Mouse (Mus musculus) lung, postnatal 36 days (tissue): Measurements from ENCODE around the gene Hist1h3f.

Experiments
- DNase-seq: peaks from one replicate; pipeline ENCODE4 v3.0.0; 2022; ENCODE audit warnings: mixed read lengths

The Hist1h3f gene

GRCm38 (mm10) chr13:23518885-23519284, 25.0 kb upstream of the Hist1h3f start:
- DNase-seq, result peak; percentile 90

- DNase-seq, result peak; percentile 88
Measured at GRCm38 (mm10) chr13:23519416-23519815, 24.4 kb upstream of the Hist1h3f start.

DNA sequence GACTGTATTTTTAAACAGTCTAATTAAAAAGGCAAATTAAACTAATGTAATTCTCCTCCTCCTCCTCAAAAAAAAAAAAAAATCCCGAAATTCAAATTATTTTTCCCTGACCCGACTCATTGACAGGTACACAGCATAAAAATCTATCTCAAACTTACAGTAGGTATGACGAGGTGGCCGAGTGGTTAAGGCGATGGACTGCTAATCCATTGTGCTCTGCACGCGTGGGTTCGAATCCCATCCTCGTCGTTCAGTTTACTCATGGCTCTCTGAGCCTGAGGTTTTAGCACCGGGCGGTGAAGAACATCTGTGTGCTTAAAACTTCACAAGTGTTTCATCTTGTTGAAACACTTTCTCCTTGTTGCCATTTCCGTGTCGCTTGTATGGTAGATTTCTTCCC, 22.1 kb upstream of the Hist1h3f start:
- DNase-seq, result peak; percentile 90

GRCm38 (mm10) chr13:23523976-23524375, 19.9 kb upstream of the Hist1h3f start:
- no peak for DNase-seq

GRCm38 (mm10) chr13:23524654-23525053, 19.2 kb upstream of the Hist1h3f start:
- peak; percentile 71 for DNase-seq

GRCm38 (mm10) chr13:23525901-23526300, 18.0 kb upstream of the Hist1h3f start:
- no peak for DNase-seq

DNA sequence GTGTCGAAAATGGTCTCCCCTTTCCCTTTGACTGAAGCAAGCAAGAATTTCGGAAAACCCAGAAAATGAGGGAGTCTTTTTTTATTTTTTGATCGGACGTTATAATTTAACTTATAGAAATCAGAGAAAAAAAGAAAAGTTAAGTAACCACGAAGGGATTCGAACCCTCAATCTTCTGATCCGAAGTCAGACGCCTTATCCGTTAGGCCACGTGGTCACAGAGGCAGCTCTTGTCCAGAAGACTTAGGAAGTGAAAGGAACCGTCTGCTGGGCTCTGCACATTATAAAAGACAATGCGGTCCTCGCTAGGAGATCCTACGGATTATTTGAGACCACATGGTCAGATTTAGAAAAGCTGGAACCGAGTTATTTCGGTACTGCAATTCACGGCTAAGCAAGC, 17.5 kb upstream of the Hist1h3f start:
- peak; percentile 96 for DNase-seq

- no peak for DNase-seq
Measured at GRCm38 (mm10) chr13:23529005-23529404, 14.8 kb upstream of the Hist1h3f start.

DNA sequence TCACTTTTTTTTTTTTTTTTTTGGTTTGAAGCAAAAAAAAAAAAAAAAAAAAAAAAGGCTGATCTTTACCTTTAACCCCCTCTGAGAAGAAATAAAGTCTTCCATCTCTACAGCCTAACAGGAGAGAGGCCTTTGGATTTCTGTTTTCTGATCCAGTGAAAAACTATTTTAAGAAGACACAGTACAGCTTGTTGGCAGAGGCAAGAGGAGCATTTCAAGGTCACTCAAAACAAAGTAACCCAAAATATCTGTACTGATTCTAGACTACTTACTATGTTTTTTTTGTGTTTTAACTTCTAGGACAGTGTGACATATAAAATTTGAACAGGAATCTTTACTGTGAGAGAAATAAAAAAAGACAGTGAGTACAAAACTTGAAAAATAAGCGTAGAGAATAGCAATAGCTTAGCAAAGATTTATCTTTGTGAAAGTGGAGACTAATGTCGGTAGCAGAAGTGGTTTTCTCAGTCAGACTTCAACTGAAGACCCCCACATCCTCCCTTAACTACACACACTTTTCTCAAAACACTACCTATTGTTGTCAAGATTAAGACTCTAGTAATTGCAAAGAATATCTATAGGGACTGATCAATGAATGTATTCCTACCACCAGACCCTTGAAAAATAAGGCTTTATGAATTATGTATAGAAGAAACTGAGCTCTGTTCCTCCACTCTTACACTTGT, 14.2 kb upstream of the Hist1h3f start:
- DNase-seq, result no peak

- DNase-seq, result peak; percentile 84
Measured at GRCm38 (mm10) chr13:23530181-23530900, 13.5 kb upstream of the Hist1h3f start.

DNA sequence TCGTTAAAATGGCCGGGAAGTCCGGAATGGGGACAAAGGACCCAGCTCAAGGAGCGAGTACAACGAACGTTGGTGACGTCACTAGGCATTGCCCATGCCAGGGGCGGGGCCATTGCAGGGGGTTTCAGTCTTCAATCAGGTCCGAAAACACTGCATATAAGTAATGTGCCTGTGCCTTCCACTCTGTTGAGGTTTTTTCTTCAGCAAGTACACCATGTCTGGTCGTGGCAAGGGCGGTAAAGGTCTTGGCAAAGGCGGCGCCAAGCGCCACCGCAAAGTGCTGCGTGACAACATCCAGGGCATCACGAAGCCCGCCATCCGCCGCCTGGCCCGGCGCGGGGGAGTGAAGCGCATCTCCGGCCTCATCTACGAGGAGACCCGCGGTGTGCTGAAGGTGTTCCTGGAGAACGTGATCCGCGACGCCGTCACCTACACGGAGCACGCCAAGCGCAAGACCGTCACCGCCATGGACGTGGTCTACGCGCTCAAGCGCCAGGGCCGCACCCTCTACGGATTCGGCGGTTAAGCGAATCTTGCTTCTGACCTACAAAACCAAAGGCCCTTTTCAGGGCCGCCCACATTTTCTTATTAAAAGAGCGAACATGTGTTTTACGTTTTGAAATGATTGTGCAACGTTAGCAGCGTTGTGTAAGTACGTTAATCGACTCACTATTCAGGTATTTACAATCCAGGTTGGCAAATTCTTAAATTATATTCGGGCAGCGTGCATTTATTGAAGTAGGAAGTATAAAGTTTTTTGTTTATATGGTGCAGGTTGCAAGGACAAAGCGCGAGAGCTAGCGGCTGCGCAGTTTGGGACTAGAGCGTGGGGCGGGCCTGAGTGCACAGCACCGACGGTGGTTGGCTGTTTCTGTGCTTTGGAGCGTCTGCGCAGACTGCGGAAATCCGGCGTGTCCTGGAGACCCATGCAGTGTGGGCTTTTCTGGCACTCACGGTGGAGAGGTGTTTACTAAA, 12.7 kb upstream of the Hist1h3f start, which contains the start of gene Hist1h4h:
Gene Hist1h4h (plus strand): TSS at position 150 of the 975 bp plus-strand sequence.
- DNase-seq, result peak; percentile 99

DNA sequence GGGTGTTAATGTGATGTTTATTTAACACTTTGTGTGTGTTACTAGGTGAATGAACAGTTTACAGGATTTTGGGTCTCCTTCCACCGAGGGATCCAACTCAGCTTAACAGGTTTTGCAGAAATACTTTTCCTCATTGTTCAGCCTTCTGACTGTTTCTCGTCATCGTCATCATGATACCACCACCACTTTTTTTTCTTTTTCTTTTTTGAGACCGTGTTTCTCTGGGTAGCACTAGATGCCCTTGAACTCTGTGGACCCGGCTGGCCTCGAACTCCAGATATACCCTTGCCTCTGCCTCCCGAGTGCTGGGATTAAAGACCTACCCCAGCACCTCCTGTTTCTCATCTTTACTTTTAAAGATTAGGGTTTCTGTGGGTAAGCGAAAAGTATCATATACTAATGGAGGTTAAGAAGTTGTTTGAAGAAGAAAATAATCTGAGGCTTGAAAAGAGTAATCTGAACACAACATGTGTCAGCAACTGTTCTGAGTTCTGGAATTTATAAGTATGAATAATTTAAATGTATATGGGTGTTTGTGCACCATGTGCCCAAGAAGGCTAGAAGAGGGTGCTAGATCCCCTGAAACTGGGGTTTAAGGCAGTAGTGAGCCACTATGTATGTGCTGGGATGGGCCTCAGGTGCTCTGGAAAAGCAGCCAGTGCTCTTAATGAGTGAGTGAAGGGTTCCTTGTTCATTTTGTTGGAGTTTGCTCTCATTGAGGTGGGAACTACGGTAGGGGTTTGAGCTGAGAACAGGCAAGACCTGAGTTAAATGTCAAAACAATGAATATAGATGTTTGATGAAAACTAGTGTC, 11.4 kb upstream of the Hist1h3f start:
- DNase-seq, result no peak

DNA sequence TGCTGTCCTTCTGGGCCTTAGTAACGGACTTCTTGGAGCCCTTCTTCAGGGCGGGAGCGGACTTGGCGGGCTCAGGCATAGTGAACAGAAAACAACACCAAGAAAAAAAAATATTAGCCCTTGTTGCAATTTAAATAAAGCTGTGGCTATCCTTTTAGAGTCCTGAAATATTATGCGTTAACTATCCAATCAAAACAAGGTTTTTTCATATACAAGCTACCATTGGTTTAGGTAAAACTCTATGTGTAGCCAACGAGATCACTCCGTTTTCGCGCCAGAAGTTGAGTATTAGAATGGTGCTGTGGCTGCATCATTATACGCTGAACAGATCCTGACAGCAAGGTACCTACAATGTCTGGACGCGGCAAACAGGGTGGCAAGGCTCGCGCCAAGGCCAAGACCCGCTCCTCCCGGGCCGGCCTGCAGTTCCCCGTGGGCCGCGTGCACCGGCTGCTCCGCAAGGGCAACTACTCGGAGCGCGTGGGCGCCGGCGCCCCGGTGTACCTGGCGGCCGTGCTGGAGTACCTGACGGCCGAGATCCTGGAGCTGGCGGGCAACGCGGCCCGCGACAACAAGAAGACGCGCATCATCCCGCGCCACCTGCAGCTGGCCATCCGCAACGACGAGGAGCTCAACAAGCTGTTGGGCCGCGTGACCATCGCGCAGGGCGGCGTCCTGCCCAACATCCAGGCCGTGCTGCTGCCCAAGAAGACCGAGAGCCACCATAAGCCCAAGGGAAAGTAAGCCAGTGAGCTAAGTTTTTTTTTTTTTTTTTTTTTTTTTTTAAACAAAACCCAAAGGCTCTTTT, 10.1 kb upstream of the Hist1h3f start, which contains the start of gene Hist1h2af:
Gene Hist1h2af (plus strand): TSS at position 347 of the 808 bp plus-strand sequence.
- DNase-seq, result peak; percentile 83

DNA sequence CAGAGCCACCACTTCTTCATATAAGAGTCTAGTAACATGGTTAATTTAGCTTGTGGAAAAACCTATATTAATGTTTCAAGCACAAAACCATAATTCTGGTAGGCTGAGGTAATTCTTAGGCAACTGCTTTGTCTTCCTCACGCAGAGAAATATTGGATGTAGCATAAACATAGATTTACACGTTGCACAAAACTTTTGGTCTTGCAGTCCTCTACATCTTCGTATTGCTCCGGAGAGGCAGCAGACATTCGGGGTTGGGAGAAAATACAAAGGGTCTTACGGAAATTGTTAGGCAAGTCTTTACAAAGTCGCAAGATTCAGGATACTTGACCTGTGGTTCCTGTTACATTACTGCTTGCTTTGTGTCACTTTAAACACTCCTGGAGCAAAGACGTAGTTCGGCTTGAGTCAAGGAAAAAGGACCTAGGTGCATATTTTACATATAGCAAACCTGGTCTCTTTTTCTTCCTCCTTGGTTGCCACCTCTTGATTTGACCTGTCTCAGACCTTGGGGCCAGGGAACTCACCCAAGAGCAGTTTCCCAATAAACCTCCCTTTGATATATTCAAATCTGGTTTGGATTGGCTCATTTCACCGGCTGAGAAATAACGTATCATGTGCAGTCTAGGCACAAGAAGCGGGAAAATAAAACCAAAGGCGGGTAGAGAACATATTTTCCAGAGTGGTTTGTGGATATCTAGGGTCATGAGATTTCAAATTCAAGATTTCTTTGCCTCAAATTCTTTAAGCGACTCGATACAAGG, 9.3 kb upstream of the Hist1h3f start:
- DNase-seq, result no peak

- peak; percentile 94 for DNase-seq
Measured at GRCm38 (mm10) chr13:23535137-23536075, 8.4 kb upstream of the Hist1h3f start, which contains the start of gene Hist1h3g. Gene Hist1h3g (plus strand): TSS chr13:23535422.

DNA sequence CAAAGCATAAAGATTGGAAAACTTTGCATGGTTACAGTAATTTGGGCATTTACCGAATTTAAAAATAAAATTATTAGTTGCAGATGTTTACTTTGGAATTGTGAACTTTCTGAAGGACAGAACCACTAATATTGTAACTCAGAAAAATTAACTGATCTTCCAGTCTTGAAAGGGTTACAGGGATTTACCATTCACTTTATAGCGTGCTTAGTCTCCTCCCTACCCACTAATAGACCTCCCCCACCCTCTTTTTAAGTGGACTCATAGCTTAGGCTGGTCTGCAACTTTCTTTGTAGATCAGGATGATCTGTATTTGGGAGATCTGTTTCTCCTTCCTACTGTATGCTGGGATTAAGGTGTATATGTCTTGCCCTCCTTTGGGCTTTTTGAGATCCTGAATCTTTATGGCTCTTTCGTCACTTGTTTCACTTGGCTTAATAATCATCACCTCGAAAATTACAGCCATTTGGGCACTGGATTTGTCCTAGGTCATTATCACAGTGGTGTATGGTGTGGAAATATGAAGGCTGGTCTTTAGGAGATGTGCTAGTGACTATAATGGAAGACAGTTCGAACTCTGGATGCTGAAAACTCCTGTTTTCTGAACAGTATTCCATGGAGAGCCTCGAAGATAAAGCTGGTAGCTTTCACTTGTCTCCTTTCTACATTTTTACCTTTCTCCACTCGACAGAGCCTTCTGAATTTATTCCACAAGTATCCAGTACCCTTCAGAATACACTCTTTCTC, 7.6 kb upstream of the Hist1h3f start:
- no peak for DNase-seq

- DNase-seq, result no peak
Measured at GRCm38 (mm10) chr13:23537006-23537710, 6.7 kb upstream of the Hist1h3f start.

DNA sequence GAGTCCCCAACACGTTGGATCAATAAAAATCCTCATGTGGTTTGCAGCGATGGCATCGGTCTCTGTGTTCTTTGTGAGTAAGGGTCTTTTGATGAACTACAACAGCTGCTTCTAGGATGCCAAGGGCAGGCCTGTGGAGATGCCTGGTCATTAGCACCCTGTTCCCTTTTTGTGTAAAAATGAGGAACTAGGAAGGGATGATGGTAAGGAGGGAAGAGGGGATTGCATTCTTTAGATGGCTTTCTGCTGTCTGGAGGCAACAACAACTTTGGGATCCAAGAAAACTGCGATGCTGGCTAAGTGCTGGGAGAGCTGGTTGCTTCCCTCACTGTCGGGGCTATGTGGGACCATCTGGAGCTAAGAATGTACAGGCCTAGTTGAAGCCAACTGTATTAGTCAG, 5.6 kb upstream of the Hist1h3f start:
- DNase-seq, result no peak
